Mouse (Mus musculus): ENCODE results near the gene Kdm4a. TPM values are rescaled to one million over a fixed set of nuclear protein-coding genes. Genes with fewer than 3 reads are reported as not detected.

The Kdm4a gene
- polyA plus RNA-seq, 1 experiment from 2014 or later = 40.2 TPM

DNA sequence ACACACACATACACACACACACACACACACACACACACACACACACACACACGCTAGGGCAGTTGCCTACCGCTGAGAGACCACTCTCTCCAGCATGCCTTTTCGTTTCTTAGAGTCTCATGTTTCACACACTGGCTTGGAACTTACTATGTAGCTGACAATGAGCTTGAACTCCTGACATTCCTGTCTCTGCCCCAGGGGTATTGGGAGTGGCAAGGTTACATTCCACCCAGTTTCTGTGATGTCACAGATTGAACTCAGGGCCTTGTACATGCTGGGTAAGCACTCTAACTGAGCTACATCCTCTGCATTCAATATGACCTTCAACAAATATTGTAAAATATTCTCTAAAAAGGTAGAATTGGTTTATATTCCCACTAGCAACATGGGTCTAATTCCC, 18.8 kb upstream of the Kdm4a start:
- H3K36me3 ChIP-seq = no peaks in the 10 kb centered on the region
- no peaks in the 10 kb centered on the region for H3K27me3 ChIP-seq (ENCODE audit: insufficient read depth, poor library complexity, severe bottlenecking)
- no peak overlapping the region for H3K4me3 ChIP-seq
- H3K4me1 ChIP-seq (replicated peaks) = peaks cover 3% of the 10 kb centered on the region; the same call in 1 of the 2 replicates
- H3K27ac ChIP-seq = no peak overlapping the region
- no peaks in the 10 kb centered on the region for H3K9me3 ChIP-seq
- 63% methylated on average over 3 of the region's 3 CpGs for WGBS
- DNase-seq (ENCODE audit: low spot score) = no peak

DNA sequence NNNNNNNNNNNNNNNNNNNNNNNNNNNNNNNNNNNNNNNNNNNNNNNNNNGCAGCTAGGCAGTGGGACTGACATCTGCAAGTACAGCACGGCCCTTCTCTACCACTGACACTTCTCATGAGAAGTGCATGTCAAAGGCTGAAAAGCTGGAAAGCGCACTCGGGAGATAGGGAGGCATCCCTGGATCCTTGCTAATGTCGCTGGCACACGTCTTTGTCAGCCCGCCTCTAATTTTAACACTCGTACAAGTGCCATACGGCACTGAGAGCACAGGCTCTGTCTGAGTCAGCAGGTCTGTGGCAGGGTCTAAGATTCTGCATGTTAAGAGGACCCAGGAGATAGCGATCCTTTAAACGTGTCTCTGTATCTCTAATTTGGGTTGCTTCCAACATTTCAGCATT, 16.3 kb upstream of the Kdm4a start:
- WGBS = 92% methylated on average over 10 of the region's 10 CpGs

DNA sequence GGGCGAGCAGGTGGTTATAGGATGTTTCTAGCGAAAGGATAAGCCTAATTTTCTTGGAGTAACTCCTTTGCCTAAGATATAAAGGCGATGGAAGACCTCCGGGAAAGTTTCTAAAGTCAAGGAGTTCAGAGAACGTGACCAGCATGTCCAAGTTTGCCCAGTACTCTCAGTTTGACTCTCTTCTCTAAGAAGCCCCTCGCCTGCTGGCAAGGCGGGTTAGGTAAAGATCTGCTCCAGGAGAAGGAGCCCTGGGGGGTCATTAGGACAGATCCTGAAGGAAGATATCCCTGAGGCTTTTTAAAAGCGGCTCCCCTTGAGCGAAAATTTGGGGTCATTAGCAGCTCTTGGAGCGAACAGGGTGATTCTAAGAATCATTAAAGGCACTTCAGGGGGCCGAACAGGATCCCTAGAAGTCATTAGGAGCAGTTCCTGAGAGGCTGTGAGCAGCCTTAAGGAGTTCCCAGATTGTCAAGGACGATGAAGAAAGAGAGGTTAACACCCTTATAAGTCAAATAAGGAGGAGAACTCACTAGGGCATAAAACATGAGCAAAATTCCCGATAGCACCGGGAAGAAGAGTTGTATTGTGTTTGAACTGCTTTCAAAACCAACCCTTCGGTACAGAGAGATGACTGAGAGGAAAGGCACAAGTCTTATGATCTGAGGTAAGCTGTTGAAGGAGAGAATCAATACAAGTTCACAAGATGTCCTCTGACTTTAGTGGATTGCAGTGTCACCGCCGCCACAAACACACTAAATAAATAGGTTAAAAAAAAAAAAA, 648 bp upstream of the Kdm4a start:
- WGBS = 17% methylated on average over 17 of the region's 17 CpGs
- no peak for DNase-seq (ENCODE audit: low spot score)
- Histone ChIP-seq H3K27me3 (ENCODE audit: insufficient read depth, poor library complexity, severe bottlenecking) (no peaks in the 10 kb centered on the region), H3K36me3 (peaks cover 19% of the 10 kb centered on the region), H3K4me3 (peak overlapping the region; percentile 83), H3K9me3 (no peaks in the 10 kb centered on the region), H3K27ac (peak overlapping the region; percentile 96), H3K4me1 (replicated peaks) (peaks cover 14% of the 10 kb centered on the region)

More for the DNA sequence above, 16.3 kb upstream of the Kdm4a start:
- DNase-seq (ENCODE audit: low spot score) = no peak
- Histone ChIP-seq H3K36me3 (no peaks in the 10 kb centered on the region), H3K27me3 (ENCODE audit: insufficient read depth, poor library complexity, severe bottlenecking) (no peaks in the 10 kb centered on the region), H3K4me3 (no peak overlapping the region), H3K4me1 (replicated peaks) (peaks cover 9% of the 10 kb centered on the region; the same call in 1 of the 2 replicates), H3K27ac (no peak overlapping the region), H3K9me3 (no peaks in the 10 kb centered on the region)

DNA sequence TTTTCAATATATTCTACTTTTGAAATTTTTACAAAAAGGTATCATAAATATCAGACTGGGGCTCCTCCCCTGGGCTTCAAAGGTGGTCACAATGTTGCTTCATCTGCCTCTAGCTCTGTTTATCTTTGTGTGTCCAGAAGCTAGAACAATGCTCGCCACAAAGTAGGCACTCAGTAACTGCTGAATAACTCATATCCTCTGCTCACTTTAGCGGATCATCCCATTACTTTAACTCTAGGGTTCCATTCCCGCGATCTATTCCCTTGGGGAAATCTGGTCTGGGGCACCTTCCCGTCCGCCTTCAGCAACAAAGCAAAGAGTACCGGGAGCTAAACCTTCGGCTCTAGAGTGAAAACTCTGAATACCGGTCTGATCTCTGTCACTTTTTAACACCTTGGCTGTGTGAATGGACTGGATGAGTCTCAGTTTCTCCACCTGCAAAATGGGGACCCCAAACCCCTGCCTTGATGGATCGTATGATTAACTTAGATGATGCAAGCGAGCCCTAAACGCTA, 834 bp downstream of the Kdm4a start:
- peak overlapping the region; percentile 96 for H3K27ac ChIP-seq
- 4% methylated on average over 12 of the region's 12 CpGs for WGBS
- no peak for DNase-seq (ENCODE audit: low spot score)
- H3K36me3 ChIP-seq = peaks cover 34% of the 10 kb centered on the region
- H3K9me3 ChIP-seq = no peaks in the 10 kb centered on the region
- peak overlapping the region; percentile 83 for H3K4me3 ChIP-seq
- H3K4me1 ChIP-seq (replicated peaks) = peaks cover 14% of the 10 kb centered on the region
- H3K27me3 ChIP-seq (ENCODE audit: insufficient read depth, poor library complexity, severe bottlenecking) = no peaks in the 10 kb centered on the region

DNA sequence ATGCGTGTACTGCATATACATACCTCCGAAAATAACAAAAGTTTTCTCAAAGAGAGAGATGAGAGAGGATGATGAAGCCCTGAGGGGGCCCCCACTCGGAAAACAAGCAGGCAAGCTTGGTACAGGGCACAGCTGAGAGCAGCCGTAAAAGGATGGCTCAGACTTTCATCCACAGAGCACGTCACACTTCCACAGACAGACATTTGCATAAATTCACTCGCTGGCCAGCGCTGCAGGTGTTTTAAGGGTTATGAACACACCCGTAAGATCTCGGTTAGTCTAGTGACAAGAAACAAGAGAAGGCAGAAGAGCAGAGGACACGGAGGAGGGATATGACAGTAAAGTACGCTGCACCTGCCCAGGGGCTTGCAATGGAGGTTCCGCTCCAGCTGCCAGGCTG, 7.4 kb downstream of the Kdm4a start:
- Histone ChIP-seq H3K36me3 (peaks cover 98% of the 10 kb centered on the region), H3K27me3 (ENCODE audit: insufficient read depth, poor library complexity, severe bottlenecking) (no peaks in the 10 kb centered on the region), H3K4me3 (no peak overlapping the region), H3K9me3 (no peaks in the 10 kb centered on the region), H3K4me1 (replicated peaks) (no peaks in the 10 kb centered on the region), H3K27ac (no peak overlapping the region)
- WGBS = 93% methylated on average over 12 of the region's 12 CpGs
- DNase-seq (ENCODE audit: low spot score) = no peak

DNA sequence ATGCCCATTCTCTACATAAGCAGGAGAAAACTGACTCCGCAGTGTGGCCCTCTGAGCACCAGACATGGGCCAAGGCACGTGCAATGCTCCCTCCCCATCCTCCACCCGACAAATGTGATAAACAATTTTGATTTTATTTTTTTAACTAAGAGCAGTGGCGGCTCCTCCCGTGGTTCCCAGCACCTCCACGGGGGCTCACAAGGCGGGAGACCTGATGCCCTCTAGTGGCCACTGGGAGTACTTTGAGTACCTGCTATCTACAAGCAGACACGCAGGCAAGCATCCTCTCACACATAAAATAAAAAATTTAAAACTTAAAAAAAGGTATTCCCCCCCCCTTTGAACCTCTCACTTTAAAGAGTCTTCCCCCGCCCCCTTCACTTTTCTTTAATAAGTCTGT, 8.8 kb downstream of the Kdm4a start:
- Histone ChIP-seq H3K4me1 (replicated peaks) (no peaks in the 10 kb centered on the region), H3K27me3 (ENCODE audit: insufficient read depth, poor library complexity, severe bottlenecking) (no peaks in the 10 kb centered on the region), H3K4me3 (no peak overlapping the region), H3K9me3 (no peaks in the 10 kb centered on the region), H3K36me3 (peaks cover 99% of the 10 kb centered on the region), H3K27ac (no peak overlapping the region)
- DNase-seq (ENCODE audit: low spot score) = peak; percentile 21
- 86% methylated on average over 9 of the region's 9 CpGs for WGBS

GRCm38 (mm10) chr4:118162123-118162522, 17.7 kb downstream of the Kdm4a start:
- H3K4me1 ChIP-seq (replicated peaks) = no peaks in the 10 kb centered on the region
- no peak overlapping the region for H3K4me3 ChIP-seq
- no peaks in the 10 kb centered on the region for H3K9me3 ChIP-seq
- H3K27me3 ChIP-seq (ENCODE audit: insufficient read depth, poor library complexity, severe bottlenecking) = no peaks in the 10 kb centered on the region
- no peak for DNase-seq (ENCODE audit: low spot score)
- no peak overlapping the region for H3K27ac ChIP-seq
- H3K36me3 ChIP-seq = peaks cover 100% of the 10 kb centered on the region
- 94% methylated on average over 12 of the region's 12 CpGs for WGBS

GRCm38 (mm10) chr4:118157666-118158065, 22.2 kb downstream of the Kdm4a start:
- Histone ChIP-seq H3K27ac (no peak overlapping the region), H3K9me3 (no peaks in the 10 kb centered on the region), H3K36me3 (peaks cover 100% of the 10 kb centered on the region), H3K4me3 (no peak overlapping the region), H3K27me3 (ENCODE audit: insufficient read depth, poor library complexity, severe bottlenecking) (no peaks in the 10 kb centered on the region), H3K4me1 (replicated peaks) (no peaks in the 10 kb centered on the region)
- 100% methylated on average over 3 of the region's 3 CpGs for WGBS
- DNase-seq (ENCODE audit: low spot score) = no peak

DNA sequence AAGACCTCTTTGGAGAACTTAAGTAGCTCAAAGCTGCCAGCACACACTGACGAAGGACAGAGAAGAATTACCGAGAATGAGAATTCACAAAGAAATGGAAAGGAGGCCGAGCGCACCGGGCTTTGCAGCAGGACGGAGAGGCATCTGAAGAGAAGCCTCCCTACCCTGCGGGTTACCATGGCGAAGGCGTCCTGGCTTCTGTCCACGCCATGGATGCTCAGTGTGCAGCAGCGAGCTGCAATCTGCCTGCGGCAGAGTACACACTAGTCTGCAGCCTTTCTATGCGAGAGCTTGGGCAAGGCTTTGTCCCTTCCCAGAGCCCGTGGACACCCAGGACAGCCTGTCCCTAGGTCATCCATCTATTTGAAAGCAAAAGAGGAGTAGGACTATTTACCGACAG, 23.3 kb downstream of the Kdm4a start:
- peaks cover 100% of the 10 kb centered on the region for H3K36me3 ChIP-seq
- no peaks in the 10 kb centered on the region for H3K27me3 ChIP-seq (ENCODE audit: insufficient read depth, poor library complexity, severe bottlenecking)
- H3K4me3 ChIP-seq = no peak overlapping the region
- H3K27ac ChIP-seq = no peak overlapping the region
- no peak for DNase-seq (ENCODE audit: low spot score)
- no peaks in the 10 kb centered on the region for H3K9me3 ChIP-seq
- 90% methylated on average over 15 of the region's 15 CpGs for WGBS
- H3K4me1 ChIP-seq (replicated peaks) = no peaks in the 10 kb centered on the region

GRCm38 (mm10) chr4:118154889-118155288, 25.0 kb downstream of the Kdm4a start:
- peaks cover 100% of the 10 kb centered on the region for H3K36me3 ChIP-seq
- 92% methylated on average over 5 of the region's 5 CpGs for WGBS
- H3K9me3 ChIP-seq = no peaks in the 10 kb centered on the region
- H3K27me3 ChIP-seq (ENCODE audit: insufficient read depth, poor library complexity, severe bottlenecking) = no peaks in the 10 kb centered on the region
- no peak overlapping the region for H3K27ac ChIP-seq
- H3K4me3 ChIP-seq = no peak overlapping the region
- DNase-seq (ENCODE audit: low spot score) = no peak
- no peaks in the 10 kb centered on the region for H3K4me1 ChIP-seq (replicated peaks)

DNA sequence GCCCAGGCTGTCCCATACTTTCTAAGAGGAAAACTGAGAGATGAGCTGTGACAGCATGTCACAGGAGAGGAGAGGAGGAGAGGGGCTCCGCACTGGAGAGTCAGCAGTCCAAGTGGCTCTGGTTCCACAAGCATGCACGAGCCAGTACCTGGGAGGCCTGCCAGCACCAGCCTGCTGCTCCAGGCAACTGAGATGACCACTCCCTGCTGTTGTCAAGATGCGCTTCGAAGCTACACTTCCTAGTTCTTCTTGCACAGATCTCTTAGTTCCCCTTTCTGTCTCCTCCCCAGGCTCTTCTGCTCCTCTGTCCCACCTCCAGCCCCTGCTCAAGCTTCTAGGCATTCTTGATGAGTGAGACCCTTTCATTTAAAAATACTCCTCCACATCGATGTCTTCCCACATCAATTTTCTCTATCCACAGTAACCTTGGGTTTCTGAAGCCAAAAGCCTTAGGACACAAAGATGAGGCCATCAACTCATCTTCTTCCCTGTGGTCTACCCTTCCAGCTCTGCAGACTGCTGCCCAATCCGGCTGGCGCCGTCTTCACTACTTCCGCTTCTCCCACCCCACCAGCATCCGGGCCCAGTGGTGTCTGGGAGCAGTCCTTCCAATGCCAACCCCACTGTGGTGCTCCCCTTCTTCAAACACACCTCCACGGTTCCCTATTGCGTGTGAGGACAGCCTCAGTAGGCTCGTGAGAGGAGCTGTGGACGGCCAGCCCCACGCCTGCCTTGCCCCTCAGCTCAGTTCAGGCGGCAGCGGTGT, 27.6 kb downstream of the Kdm4a start:
- WGBS = 95% methylated on average over 17 of the region's 17 CpGs
- H3K4me1 ChIP-seq (replicated peaks) = no peaks in the 10 kb centered on the region
- no peaks in the 10 kb centered on the region for H3K9me3 ChIP-seq
- DNase-seq (ENCODE audit: low spot score) = no peak
- no peaks in the 10 kb centered on the region for H3K27me3 ChIP-seq (ENCODE audit: insufficient read depth, poor library complexity, severe bottlenecking)
- no peak overlapping the region for H3K27ac ChIP-seq
- H3K36me3 ChIP-seq = peaks cover 100% of the 10 kb centered on the region
- no peak overlapping the region for H3K4me3 ChIP-seq

- Histone ChIP-seq H3K27me3 (ENCODE audit: insufficient read depth, poor library complexity, severe bottlenecking) (no peaks in the 10 kb centered on the region), H3K4me3 (no peak overlapping the region), H3K4me1 (replicated peaks) (no peaks in the 10 kb centered on the region), H3K9me3 (no peaks in the 10 kb centered on the region), H3K36me3 (peaks cover 100% of the 10 kb centered on the region), H3K27ac (no peak overlapping the region)
- DNase-seq (ENCODE audit: low spot score) = no peak
- WGBS = 97% methylated on average over 7 of the region's 7 CpGs
Observed at GRCm38 (mm10) chr4:118150804-118151203, 29.0 kb downstream of the Kdm4a start.

Data from hindbrain, embryonic 10.5 days (tissue).